ENCODE assay signal across 40 mouse cellular contexts in genomic region chr8:129115761-129116160, GRCm38 (mm10). TPM values are rescaled to one million over a fixed set of nuclear protein-coding genes. Genes with fewer than 3 reads are reported as not detected.
"Had no signal": no experiment of that assay in that cellular context is flagged by ENCODE, and none has a peak within 500 bp of the region (broad histone marks: within the 10 kb centered on the region; RNA-seq: fewer than 3 reads in every experiment).

No protein-coding gene starts in this region.

RNA-seq across cellular contexts. Expression of gene Gm10999, which starts 15.7 kb away (rescaled TPM):
- total RNA-seq: left cerebral cortex, postnatal 10 days; left cerebral cortex, postnatal 14 days; left cerebral cortex, postnatal 25 days; left cerebral cortex, postnatal 36 days; left cerebral cortex, postnatal 4 days; liver, adult 2 months; megakaryocyte progenitor cell, adult 5-6 weeks; megakaryocyte, adult 5-6 weeks; megakaryocyte-erythroid progenitor cell, adult 5-6 weeks; midbrain, postnatal 0 days; monocyte, adult 5-6 weeks had no signal
- polyA plus RNA-seq: limb, embryonic 10.5 days; limb, embryonic 11.5 days; limb, embryonic 12.5 days; limb, embryonic 13.5 days; limb, embryonic 14.5 days; limb, embryonic 15.5 days; liver, adult 2 months; liver, embryonic 11.5 days; liver, embryonic 12.5 days; liver, embryonic 13.5 days; liver, embryonic 14.5 days; liver, embryonic 15.5 days; liver, embryonic 16.5 days; liver, postnatal 0 days; lung, adult 2 months; lung, embryonic 14.5 days; lung, embryonic 15.5 days; lung, embryonic 16.5 days; lung, postnatal 0 days; macrophage; midbrain, embryonic 10.5 days; midbrain, embryonic 11.5 days; midbrain, embryonic 12.5 days; midbrain, embryonic 13.5 days; midbrain, embryonic 14.5 days; midbrain, embryonic 15.5 days; midbrain, embryonic 16.5 days; midbrain, postnatal 0 days; myocyte; neural tube, embryonic 11.5 days; neural tube, embryonic 12.5 days had no signal

RNA-seq across cellular contexts. Expression of gene Ccdc7b, which starts 48.8 kb away (rescaled TPM):
- total RNA-seq: left cerebral cortex, postnatal 10 days; left cerebral cortex, postnatal 14 days; left cerebral cortex, postnatal 25 days; left cerebral cortex, postnatal 36 days; left cerebral cortex, postnatal 4 days; liver, adult 2 months; megakaryocyte progenitor cell, adult 5-6 weeks; megakaryocyte, adult 5-6 weeks; megakaryocyte-erythroid progenitor cell, adult 5-6 weeks; midbrain, postnatal 0 days; monocyte, adult 5-6 weeks had no signal
- polyA plus RNA-seq: limb, embryonic 10.5 days; limb, embryonic 11.5 days; limb, embryonic 12.5 days; limb, embryonic 13.5 days; limb, embryonic 14.5 days; limb, embryonic 15.5 days; liver, adult 2 months; liver, embryonic 11.5 days; liver, embryonic 12.5 days; liver, embryonic 13.5 days; liver, embryonic 14.5 days; liver, embryonic 15.5 days; liver, embryonic 16.5 days; liver, postnatal 0 days; lung, adult 2 months; lung, embryonic 14.5 days; lung, embryonic 15.5 days; lung, embryonic 16.5 days; lung, postnatal 0 days; macrophage; midbrain, embryonic 10.5 days; midbrain, embryonic 11.5 days; midbrain, embryonic 12.5 days; midbrain, embryonic 13.5 days; midbrain, embryonic 14.5 days; midbrain, embryonic 15.5 days; midbrain, embryonic 16.5 days; midbrain, postnatal 0 days; myocyte; neural tube, embryonic 11.5 days; neural tube, embryonic 12.5 days had no signal

RNA-seq across cellular contexts. Expression of gene Ccdc7a, which starts 50.4 kb away (rescaled TPM):
- total RNA-seq: left cerebral cortex, postnatal 10 days; left cerebral cortex, postnatal 14 days; left cerebral cortex, postnatal 25 days; left cerebral cortex, postnatal 36 days; left cerebral cortex, postnatal 4 days; liver, adult 2 months; megakaryocyte progenitor cell, adult 5-6 weeks; megakaryocyte, adult 5-6 weeks; megakaryocyte-erythroid progenitor cell, adult 5-6 weeks; midbrain, postnatal 0 days had no signal
- polyA plus RNA-seq: limb, embryonic 10.5 days; limb, embryonic 11.5 days; limb, embryonic 12.5 days; limb, embryonic 13.5 days; limb, embryonic 14.5 days; limb, embryonic 15.5 days; liver, adult 2 months; liver, embryonic 11.5 days; liver, embryonic 12.5 days; liver, embryonic 13.5 days; liver, embryonic 14.5 days; liver, embryonic 15.5 days; liver, embryonic 16.5 days; liver, postnatal 0 days; lung, adult 2 months; lung, embryonic 14.5 days; lung, embryonic 15.5 days; lung, embryonic 16.5 days; lung, postnatal 0 days; macrophage; midbrain, embryonic 10.5 days; midbrain, embryonic 11.5 days; midbrain, embryonic 12.5 days; midbrain, embryonic 13.5 days; midbrain, embryonic 15.5 days; midbrain, embryonic 16.5 days; myocyte; neural tube, embryonic 11.5 days; neural tube, embryonic 12.5 days had no signal
